Mouse (Mus musculus): Measurements from ENCODE around the gene Zdhhc24. TPM values are rescaled to one million over a fixed set of nuclear protein-coding genes. Genes with fewer than 3 reads are reported as not detected.

Gene Zdhhc24
- polyA plus RNA-seq (2016; fragmentation: Nextera tagmentation; extraction: Ambion mirVana) = 10.2 and 12.3 TPM in 2 replicates

- peak within 1 kb of the TSS; percentile 87 for H3K27ac ChIP-seq
- H3K4me1 ChIP-seq = peaks cover 30% of the 10 kb centered on the region
- DNase-seq (ENCODE audit: low spot score) = peak; percentile 98
- peaks cover 3% of the 10 kb centered on the region; the same call in 1 of the 2 replicates for H3K27me3 ChIP-seq (ENCODE audit: insufficient read depth, poor library complexity, severe bottlenecking)
- H3K9me3 ChIP-seq = no peaks in the 10 kb centered on the region
- H3K4me3 ChIP-seq = peak within 1 kb of the TSS; percentile 95
- H3K36me3 ChIP-seq = peaks cover 8% of the 10 kb centered on the region; the same call in 1 of the 2 replicates
- WGBS = under 1% methylated on average over 52 of the region's 52 CpGs
Observed at GRCm38 (mm10) chr19:4878405-4879323, at the start of gene Zdhhc24. Gene Zdhhc24 (plus strand): TSS chr19:4878668.

GRCm38 (mm10) chr19:4829156-4829555, 49.3 kb upstream of the Zdhhc24 start:
- 64% methylated on average over 7 of the region's 7 CpGs for WGBS

GRCm38 (mm10) chr19:4833977-4834376, 44.5 kb upstream of the Zdhhc24 start:
- H3K4me1 ChIP-seq = peaks cover 9% of the 10 kb centered on the region; the same call in 1 of the 2 replicates
- no peak overlapping the region for H3K4me3 ChIP-seq
- H3K27ac ChIP-seq = no peak overlapping the region
- DNase-seq (ENCODE audit: low spot score) = no peak
- H3K27me3 ChIP-seq (ENCODE audit: insufficient read depth, poor library complexity, severe bottlenecking) = no peaks in the 10 kb centered on the region
- H3K9me3 ChIP-seq = no peaks in the 10 kb centered on the region
- 86% methylated on average over 8 of the region's 8 CpGs for WGBS
- peaks cover 33% of the 10 kb centered on the region; the same call in 1 of the 2 replicates for H3K36me3 ChIP-seq

More at GRCm38 (mm10) chr19:4829156-4829555, 49.3 kb upstream of the Zdhhc24 start:
- no peak for DNase-seq (ENCODE audit: low spot score)
- no peaks in the 10 kb centered on the region; the same call in 1 of the 2 replicates for H3K4me1 ChIP-seq
- H3K27ac ChIP-seq = no peak overlapping the region
- H3K27me3 ChIP-seq (ENCODE audit: insufficient read depth, poor library complexity, severe bottlenecking) = no peaks in the 10 kb centered on the region
- H3K4me3 ChIP-seq = no peak overlapping the region
- H3K36me3 ChIP-seq = peaks cover 43% of the 10 kb centered on the region
- H3K9me3 ChIP-seq = no peaks in the 10 kb centered on the region

- Histone ChIP-seq H3K27ac (no peak overlapping the region), H3K27me3 (ENCODE audit: insufficient read depth, poor library complexity, severe bottlenecking) (peaks cover 15% of the 10 kb centered on the region), H3K9me3 (no peaks in the 10 kb centered on the region), H3K4me1 (peaks cover 15% of the 10 kb centered on the region; the same call in 1 of the 2 replicates), H3K36me3 (peaks cover 26% of the 10 kb centered on the region; the same call in 1 of the 2 replicates), H3K4me3 (no peak overlapping the region)
- 85% methylated on average over 2 of the region's 2 CpGs for WGBS
- DNase-seq (ENCODE audit: low spot score) = no peak
Observed at GRCm38 (mm10) chr19:4836096-4836495, 42.4 kb upstream of the Zdhhc24 start.

DNA sequence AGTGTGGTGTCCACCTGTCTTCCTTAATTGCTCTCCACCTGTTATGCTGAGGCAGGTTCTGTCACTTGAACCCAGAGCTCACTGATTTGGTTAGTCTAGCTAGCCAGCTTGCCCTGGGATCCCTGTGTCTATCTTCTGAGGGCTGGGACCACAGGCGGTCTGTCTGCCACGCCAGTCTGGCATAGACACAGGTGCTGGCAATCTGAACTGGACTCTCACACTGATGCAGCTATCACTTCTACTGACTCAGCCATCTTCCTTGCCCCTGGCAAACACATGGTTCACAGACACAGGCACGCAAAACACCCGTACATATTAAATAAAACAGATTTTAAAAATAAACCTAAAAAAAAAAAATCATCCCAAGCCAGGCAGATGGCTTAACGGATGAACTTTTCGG, 41.4 kb upstream of the Zdhhc24 start:
- H3K4me1 ChIP-seq = peaks cover 15% of the 10 kb centered on the region; the same call in 1 of the 2 replicates

GRCm38 (mm10) chr19:4838526-4839140, 39.8 kb upstream of the Zdhhc24 start:
- H3K27me3 ChIP-seq (ENCODE audit: insufficient read depth, poor library complexity, severe bottlenecking) = peaks cover 28% of the 10 kb centered on the region
- DNase-seq (ENCODE audit: low spot score) = no peak
- peak overlapping the region; percentile 70 for H3K4me3 ChIP-seq
- H3K4me1 ChIP-seq = peaks cover 15% of the 10 kb centered on the region; the same call in 1 of the 2 replicates
- no peaks in the 10 kb centered on the region for H3K9me3 ChIP-seq
- peak overlapping the region; percentile 86 for H3K27ac ChIP-seq
- H3K36me3 ChIP-seq = peaks cover 9% of the 10 kb centered on the region; the same call in 1 of the 2 replicates
- WGBS = 36% methylated on average over 10 of the region's 10 CpGs

More for the DNA sequence above, 41.4 kb upstream of the Zdhhc24 start:
- WGBS = 94% methylated on average over 6 of the region's 6 CpGs
- Histone ChIP-seq H3K4me3 (no peak overlapping the region), H3K36me3 (peaks cover 23% of the 10 kb centered on the region; the same call in 1 of the 2 replicates), H3K27ac (no peak overlapping the region), H3K9me3 (no peaks in the 10 kb centered on the region), H3K27me3 (ENCODE audit: insufficient read depth, poor library complexity, severe bottlenecking) (peaks cover 24% of the 10 kb centered on the region)
- DNase-seq (ENCODE audit: low spot score) = no peak

DNA sequence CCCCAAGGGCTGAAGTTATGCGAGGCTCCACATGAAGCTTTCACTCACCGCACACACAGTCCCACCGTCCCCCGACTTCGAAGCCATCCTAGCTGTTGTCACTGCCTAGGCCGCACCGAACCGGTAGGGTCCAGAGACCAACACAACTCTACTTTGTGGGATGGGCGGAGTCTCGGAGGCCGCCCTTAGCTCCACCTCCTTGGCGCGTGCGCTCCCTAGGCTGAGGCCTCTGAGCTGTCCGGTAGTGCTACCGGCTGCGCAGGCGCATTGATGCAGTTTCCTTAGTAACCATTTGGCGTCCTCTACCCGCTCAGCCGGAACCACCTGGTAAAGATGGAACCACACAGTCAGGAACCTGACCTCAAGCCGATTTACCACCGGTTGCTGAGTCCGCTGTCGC, 39.3 kb upstream of the Zdhhc24 start, which contains the start of the genes Ccs and Ccdc87:
Gene Ccs, minus strand, starts transcription at position 184 of the 400 bp plus-strand sequence.
Gene Ccdc87, plus strand, starts transcription at position 218 of the 400 bp plus-strand sequence.
- Histone ChIP-seq H3K36me3 (peaks cover 6% of the 10 kb centered on the region; the same call in 1 of the 2 replicates), H3K27ac (peak within 1 kb of the TSS; percentile 86), H3K9me3 (no peaks in the 10 kb centered on the region), H3K27me3 (ENCODE audit: insufficient read depth, poor library complexity, severe bottlenecking) (peaks cover 28% of the 10 kb centered on the region), H3K4me3 (peak within 1 kb of the TSS; percentile 70), H3K4me1 (peaks cover 15% of the 10 kb centered on the region; the same call in 1 of the 2 replicates)
- WGBS = under 1% methylated on average over 25 of the region's 25 CpGs
- peak; percentile 98 for DNase-seq (ENCODE audit: low spot score)

DNA sequence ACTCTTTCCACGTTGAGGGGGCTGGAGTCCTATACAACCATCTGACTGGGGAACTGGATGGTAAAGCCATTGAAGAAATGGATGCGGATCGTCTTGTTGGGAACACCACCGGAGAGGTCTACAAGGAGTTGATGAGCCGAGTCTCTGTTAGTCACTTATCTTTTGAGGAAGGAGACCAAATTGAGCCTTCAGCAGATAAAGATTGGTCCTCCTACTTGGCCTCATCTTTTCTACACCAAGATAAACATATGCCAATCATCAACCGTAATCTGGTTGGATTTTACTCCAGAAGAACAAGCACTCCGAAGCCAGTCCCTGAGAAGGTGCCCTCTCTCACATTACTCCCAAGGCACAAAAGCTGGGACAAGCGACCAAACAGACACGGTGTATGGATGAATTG, 37.6 kb upstream of the Zdhhc24 start:
- 73% methylated on average over 9 of the region's 9 CpGs for WGBS
- peaks cover 28% of the 10 kb centered on the region for H3K27me3 ChIP-seq (ENCODE audit: insufficient read depth, poor library complexity, severe bottlenecking)
- H3K36me3 ChIP-seq = 0 out of 2 replicates have a peak, but pooled peaks cover 2% of the 10 kb centered on the region
- H3K4me3 ChIP-seq = no peak overlapping the region
- peaks cover 15% of the 10 kb centered on the region; the same call in 1 of the 2 replicates for H3K4me1 ChIP-seq
- DNase-seq (ENCODE audit: low spot score) = no peak
- no peaks in the 10 kb centered on the region for H3K9me3 ChIP-seq
- H3K27ac ChIP-seq = no peak overlapping the region

GRCm38 (mm10) chr19:4842611-4843010, 35.9 kb upstream of the Zdhhc24 start:
- H3K4me1 ChIP-seq = peaks cover 15% of the 10 kb centered on the region; the same call in 1 of the 2 replicates
- H3K36me3 ChIP-seq = no peaks in the 10 kb centered on the region
- no peak overlapping the region for H3K27ac ChIP-seq
- WGBS = 60% methylated on average over 2 of the region's 2 CpGs
- no peak overlapping the region for H3K4me3 ChIP-seq
- H3K9me3 ChIP-seq = no peaks in the 10 kb centered on the region
- no peak for DNase-seq (ENCODE audit: low spot score)
- H3K27me3 ChIP-seq (ENCODE audit: insufficient read depth, poor library complexity, severe bottlenecking) = peaks cover 28% of the 10 kb centered on the region

- no peak overlapping the region for H3K27ac ChIP-seq
- WGBS = 51% methylated on average over 2 of the region's 2 CpGs
- H3K4me1 ChIP-seq = no peaks in the 10 kb centered on the region
- no peaks in the 10 kb centered on the region for H3K36me3 ChIP-seq
- no peak for DNase-seq (ENCODE audit: low spot score)
- H3K9me3 ChIP-seq = no peaks in the 10 kb centered on the region
- H3K4me3 ChIP-seq = no peak overlapping the region
- H3K27me3 ChIP-seq (ENCODE audit: insufficient read depth, poor library complexity, severe bottlenecking) = peaks cover 22% of the 10 kb centered on the region
Observed at GRCm38 (mm10) chr19:4845846-4846245, 32.6 kb upstream of the Zdhhc24 start.

DNA sequence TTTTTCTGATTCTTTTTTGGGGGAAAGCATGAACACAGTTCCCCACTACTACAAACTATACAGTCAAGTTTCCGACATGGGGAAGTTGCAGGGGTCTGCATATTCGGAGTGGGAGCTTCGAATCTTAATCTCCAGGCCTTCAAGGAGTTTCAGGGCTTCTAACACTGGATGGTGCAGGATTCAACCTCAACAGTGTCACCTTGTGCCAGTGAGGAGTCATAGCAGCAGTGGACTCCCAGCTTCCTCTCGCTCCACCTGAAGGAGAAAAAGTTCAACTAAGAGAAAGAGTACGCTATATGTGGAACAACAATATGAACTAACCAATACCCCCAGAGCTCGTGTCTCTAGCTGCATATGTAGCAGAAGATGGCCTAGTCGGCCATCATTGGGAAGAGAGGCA, 31.0 kb upstream of the Zdhhc24 start:
- Histone ChIP-seq H3K4me3 (no peak overlapping the region), H3K4me1 (no peaks in the 10 kb centered on the region), H3K9me3 (no peaks in the 10 kb centered on the region), H3K27me3 (ENCODE audit: insufficient read depth, poor library complexity, severe bottlenecking) (peaks cover 13% of the 10 kb centered on the region; the same call in 1 of the 2 replicates), H3K27ac (no peak overlapping the region), H3K36me3 (no peaks in the 10 kb centered on the region)
- no peak for DNase-seq (ENCODE audit: low spot score)
- WGBS = 26% methylated on average over 7 of the region's 7 CpGs

GRCm38 (mm10) chr19:4849800-4850199, 28.7 kb upstream of the Zdhhc24 start:
- no peaks in the 10 kb centered on the region for H3K36me3 ChIP-seq
- WGBS = 49% methylated on average over 4 of the region's 4 CpGs
- no peaks in the 10 kb centered on the region for H3K9me3 ChIP-seq
- H3K4me1 ChIP-seq = peaks cover 5% of the 10 kb centered on the region
- DNase-seq (ENCODE audit: low spot score) = no peak
- H3K27me3 ChIP-seq (ENCODE audit: insufficient read depth, poor library complexity, severe bottlenecking) = peaks cover 12% of the 10 kb centered on the region; the same call in 1 of the 2 replicates
- no peak overlapping the region for H3K4me3 ChIP-seq
- H3K27ac ChIP-seq = no peak overlapping the region
